20 mouse cellular contexts compared by ENCODE assay signal in the genomic region with DNA sequence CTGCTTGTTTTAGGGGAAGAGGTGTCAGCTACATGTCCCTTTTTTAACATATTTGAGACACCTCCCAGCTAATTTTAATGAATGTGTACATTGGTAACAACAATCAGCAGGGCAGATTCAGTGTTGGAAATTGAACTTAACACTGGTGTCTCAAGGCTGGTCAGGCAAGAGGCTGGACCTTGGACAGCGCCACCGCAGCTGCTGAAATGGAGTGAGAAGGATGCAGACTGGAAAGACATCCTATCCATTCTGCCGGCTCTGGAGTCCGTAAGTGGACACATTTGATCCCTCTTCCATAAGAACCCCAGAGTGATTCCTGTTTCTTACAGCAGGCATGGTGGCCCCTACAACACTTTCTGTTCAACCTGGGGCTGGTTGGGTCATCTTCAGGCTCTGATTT. TPM values are rescaled to one million over a fixed set of nuclear protein-coding genes. Genes with fewer than 3 reads are reported as not detected.
DNase-seq lines count a peak whose midpoint lies in the region; ATAC-seq and TF ChIP-seq lines count a peak whose summit lies in the region.
"Had no signal": no experiment of that assay in that cellular context is flagged by ENCODE, and none has a peak within 500 bp of the region (broad histone marks: within the 10 kb centered on the region; RNA-seq: fewer than 3 reads in every experiment).

No protein-coding gene starts in this region.

- no peaks in the 10 kb centered on the region for H3K36me3 ChIP-seq in kidney, embryonic 15.5 days
- H3K36me3 ChIP-seq in limb, embryonic 10.5 days: no peaks in the 10 kb centered on the region
- H3K36me3 ChIP-seq: embryonic facial prominence, embryonic 12.5 days; lung, embryonic 15.5 days; midbrain, embryonic 15.5 days had no signal

- no peak for TF ChIP-seq CTCF in gastrocnemius, adult 2 months (IDR thresholded peaks at IDR 0.05)

- no peaks in the 10 kb centered on the region for H3K4me1 ChIP-seq in kidney, embryonic 15.5 days
- peaks cover 11% of the 10 kb centered on the region for H3K4me1 ChIP-seq in limb, embryonic 10.5 days
- H3K4me1 ChIP-seq: embryonic facial prominence, embryonic 12.5 days; lung, embryonic 15.5 days; midbrain, embryonic 15.5 days had no signal

- H3K4me3 ChIP-seq in kidney, embryonic 15.5 days (replicated peaks): no peak overlapping the region
- no peak overlapping the region for H3K4me3 ChIP-seq in limb, embryonic 10.5 days
- no peak overlapping the region for H3K4me3 ChIP-seq in gastrocnemius, adult 2 months
- H3K4me3 ChIP-seq: embryonic facial prominence, embryonic 12.5 days; lung, embryonic 15.5 days; midbrain, embryonic 15.5 days had no signal

- intact Hi-C loops in gastrocnemius, adult 2 months (cut with DNase I): no loop called here

- 25% methylated on average over 4 of the region's 4 CpGs for WGBS in kidney, embryonic 15.5 days
- 51% methylated on average over 4 of the region's 4 CpGs for WGBS in limb, embryonic 10.5 days

- no peaks in the 10 kb centered on the region for H3K9me3 ChIP-seq in kidney, embryonic 15.5 days (replicated peaks)
- no peaks in the 10 kb centered on the region for H3K9me3 ChIP-seq in limb, embryonic 10.5 days (replicated peaks)
- H3K9me3 ChIP-seq: embryonic facial prominence, embryonic 12.5 days; lung, embryonic 15.5 days; midbrain, embryonic 15.5 days had no signal

- ATAC-seq in kidney, embryonic 15.5 days (replicated peaks; ENCODE audit: low FRiP score): no peak
- ATAC-seq: forebrain, embryonic 16.5 days; intestine, embryonic 16.5 days; midbrain, embryonic 15.5 days had no signal

- H3K4me2 ChIP-seq in kidney, embryonic 15.5 days: no peak overlapping the region
- H3K4me2 ChIP-seq: embryonic facial prominence, embryonic 12.5 days; hindbrain, embryonic 14.5 days; liver, embryonic 11.5 days; lung, embryonic 15.5 days; midbrain, embryonic 15.5 days had no signal

- no peak overlapping the region for H3K9ac ChIP-seq in kidney, embryonic 15.5 days
- H3K9ac ChIP-seq: embryonic facial prominence, embryonic 12.5 days; hindbrain, embryonic 14.5 days; lung, embryonic 15.5 days; midbrain, embryonic 15.5 days had no signal

- no peak overlapping the region for H3K27ac ChIP-seq in kidney, embryonic 15.5 days
- H3K27ac ChIP-seq in limb, embryonic 10.5 days: no peak overlapping the region
- no peak overlapping the region for H3K27ac ChIP-seq in gastrocnemius, adult 2 months
- H3K27ac ChIP-seq: embryonic facial prominence, embryonic 12.5 days; hindbrain, embryonic 14.5 days; lung, embryonic 15.5 days; midbrain, embryonic 15.5 days had no signal

- H3K27me3 ChIP-seq in kidney, embryonic 15.5 days: no peaks in the 10 kb centered on the region
- H3K27me3 ChIP-seq in limb, embryonic 10.5 days (ENCODE audit: low read depth, poor library complexity, severe bottlenecking): peaks cover 1% of the 10 kb centered on the region; the same call in 1 of the 2 replicates
- H3K27me3 ChIP-seq: CH12.LX; lung, embryonic 15.5 days had no signal

- DNase-seq in adrenal gland, postnatal 36 days: peak; percentile 5 to 24
- no peak for DNase-seq in adrenal gland, adult 2 months
- DNase-seq in kidney, postnatal 14 days: peak; percentile 20
- peak; percentile 15 for DNase-seq in R1 (ENCODE audit: low read depth, low spot score)
- peak; percentile 69 for DNase-seq in limb, embryonic 10.5 days (ENCODE audit: low spot score)
- no peak for DNase-seq in lung, postnatal 25 days (ENCODE audit: low spot score)
- no peak for DNase-seq in gastrocnemius, adult 2 months
- DNase-seq: cerebellum, postnatal 10 days; heart, adult 18-20 months had no signal

RNA-seq across cellular contexts. Expression of a gene that starts 14.3 kb away (rescaled TPM):
- under 1 TPM in 1 of 2 experiments, not detected in 1; 0.07 TPM for total RNA-seq in adrenal gland, postnatal 36 days (2021)
- total RNA-seq in adrenal gland, adult 2 months (2021): under 1 TPM in 1 of 2 experiments, not detected in 1; 0.37 TPM
- polyA plus RNA-seq in adrenal gland, adult 2 months (2012; rRNA removed): 0.04 and 0.06 TPM in 2 replicates
- polyA plus RNA-seq in kidney, embryonic 15.5 days (2015; fragmentation: Nextera tagmentation; extraction: Ambion mirVana): 1.8 TPM in 2 replicates
- 0.93 and 3.4 TPM in 2 replicates for polyA plus RNA-seq in limb, embryonic 10.5 days (2016; fragmentation: Nextera tagmentation; extraction: Ambion mirVana)
- total RNA-seq in gastrocnemius, adult 2 months (2021): not detected
- total RNA-seq: CH12.LX; gastrocnemius, adult 8-10 months; megakaryocyte, adult 5-6 weeks had no signal

Comparison
In these comparisons a context has a peak if more than half of its experiments do, and no peak if none do; other contexts are left out.
1. DNase-seq: peak in adrenal gland, postnatal 36 days (2 of 2), kidney, postnatal 14 days (single experiment), R1 (single experiment) and limb, embryonic 10.5 days (single experiment); none in adrenal gland, adult 2 months (single experiment), lung, postnatal 25 days (single experiment) and gastrocnemius, adult 2 months (single experiment).